Mouse (Mus musculus) intestine, embryonic 16.5 days (tissue): ENCODE data around the gene Spata46. TPM values are rescaled to one million over a fixed set of nuclear protein-coding genes. Genes with fewer than 3 reads are reported as not detected.

Source experiments
- polyA plus RNA-seq: library from polyadenylated mRNA; unstranded; fragments of >200 nt; fragmentation: Nextera tagmentation; extraction: Ambion mirVana; gene quantifications from 2 replicates; pipeline ENCODE4 v1.2.1, GENCODE M21; 2015

Spata46 gene
- polyA plus RNA-seq, 1 experiment from 2014 or later = 1.0 TPM

Other genes with a start within 250 kb of the Spata46 start
- gene Ddr2, start 198.0 kb upstream of the Spata46 start, polyA plus RNA-seq = 31.9 and 34.8 TPM in 2 replicates
- gene Uap1, start 133.8 kb upstream of the Spata46 start, polyA plus RNA-seq = 46.5 and 46.9 TPM in 2 replicates
- 5.7 and 7.1 TPM in 2 replicates for gene Uhmk1, start 93.4 kb upstream of the Spata46 start, polyA plus RNA-seq
- gene Sh2d1b2, start 76.1 kb upstream of the Spata46 start, polyA plus RNA-seq = not detected in 2 replicates
- gene Sh2d1b1, start 31.5 kb upstream of the Spata46 start, polyA plus RNA-seq = 0.35 and 0.50 TPM in 2 replicates
- gene Gm7694, start 2.5 kb upstream of the Spata46 start, polyA plus RNA-seq = 2.5 and 2.7 TPM in 2 replicates